Mouse (Mus musculus) testis, adult 2 months (tissue): ENCODE data around the gene Adh5.

Experiments
- CTCF ChIP-seq: fragments of 200-500 bp; IDR thresholded peaks from 2 replicates; pipeline ENCODE4 v1.5.1; 2012; ENCODE audit warnings: low read depth, mild to moderate bottlenecking, inconsistent platforms, low read length, moderate library complexity; ENCODE audit not compliant: control insufficient read depth, insufficient read depth, insufficient replicate concordance
- POLR2A ChIP-seq: fragments of 200-500 bp; IDR thresholded peaks from 2 replicates; pipeline ENCODE4 v1.6.1; 2012; ENCODE audit warnings: low read depth, mild to moderate bottlenecking, inconsistent platforms, low read length, moderate library complexity; ENCODE audit not compliant: control insufficient read depth

GRCm38 (mm10) chr3:138488584-138489326 is 45.9 kb downstream of the Adh5 start:
- TF ChIP-seq POLR2A (no peak; the same call in 1 of the 2 replicates), CTCF (no peak)
